Mouse (Mus musculus) forebrain, embryonic 13.5 days (tissue): ENCODE results near the gene Iqsec1. TPM values are rescaled to one million over a fixed set of nuclear protein-coding genes. Genes with fewer than 3 reads are reported as not detected.

Experiments used
- ATAC-seq: fragments of 200-750 bp; cut with Nextera tagmentation; 2 replicates; pipeline ENCODE4 v1.8.0; 2017
- H3K27ac ChIP-seq: fragments of 300-500 bp; sonication (generic); 2 replicates; pipeline ENCODE4 v1.5.1; 2015; ENCODE audit warnings: inconsistent platforms, mild to moderate bottlenecking, moderate library complexity
- H3K27me3 ChIP-seq: fragments of 300-500 bp; sonication (generic); 2 replicates; pipeline ENCODE4 v1.6.1; 2015; ENCODE audit warnings: mild to moderate bottlenecking, inconsistent platforms
- H3K36me3 ChIP-seq: fragments of 300-500 bp; sonication (generic); 2 replicates; pipeline ENCODE4 v1.6.1; 2015; ENCODE audit warnings: mild to moderate bottlenecking, inconsistent platforms; ENCODE audit not compliant: poor library complexity, severe bottlenecking
- H3K4me1 ChIP-seq: fragments of 300-500 bp; sonication (generic); 2 replicates; pipeline ENCODE4 v1.6.1; 2015; ENCODE audit warnings: inconsistent platforms
- H3K4me2 ChIP-seq: fragments of 300-500 bp; sonication (generic); 2 replicates; pipeline ENCODE4 v1.6.1; 2015; ENCODE audit warnings: inconsistent platforms, mild to moderate bottlenecking, moderate library complexity
- H3K4me3 ChIP-seq: fragments of 300-500 bp; sonication (generic); 2 replicates; pipeline ENCODE4 v1.5.1; 2015; ENCODE audit warnings: mild to moderate bottlenecking, inconsistent platforms
- H3K9ac ChIP-seq: fragments of 300-500 bp; sonication (generic); 2 replicates; pipeline ENCODE4 v1.6.1; 2015; ENCODE audit warnings: mild to moderate bottlenecking, inconsistent platforms
- H3K9me3 ChIP-seq: fragments of 300-500 bp; sonication (generic); replicated peaks from 2 replicates; pipeline ENCODE4 v1.6.1; 2016; ENCODE audit warnings: inconsistent platforms
- WGBS: fragments of 180-500 bp; shearing (Covaris S2); methylation state at CpG from one replicate; pipeline ENCODE4 v1.1.7; 2015; 5-methylcytosine and 5-hydroxymethylcytosine counted together
- polyA plus RNA-seq: library from polyadenylated mRNA; unstranded; fragments of >200 nt; fragmentation: Nextera tagmentation; extraction: Ambion mirVana; gene quantifications from 2 replicates; pipeline ENCODE4 v1.2.1, GENCODE M21; 2015

Iqsec1 gene
- polyA plus RNA-seq = 10.0 and 12.4 TPM in 2 replicates

GRCm38 (mm10) chr6:90988648-90989317 lies at the start of gene Iqsec1:
Gene Iqsec1, minus strand, starts transcription at chr6:90988685.
- under 1% methylated on average over 34 of the region's 39 CpGs for WGBS
- Histone ChIP-seq H3K27ac (peak within 1 kb of the TSS; percentile 51; the same call in 1 of the 2 replicates), H3K4me1 (peaks cover 16% of the 10 kb centered on the region), H3K4me3 (peak within 1 kb of the TSS; percentile 73), H3K36me3 (no peaks in the 10 kb centered on the region), H3K4me2 (peak within 1 kb of the TSS; percentile 100), H3K9ac (peak within 1 kb of the TSS; percentile 77), H3K9me3 (peaks cover 7% of the 10 kb centered on the region), H3K27me3 (peaks cover 19% of the 10 kb centered on the region)
- ATAC-seq = peak; percentile 95

DNA sequence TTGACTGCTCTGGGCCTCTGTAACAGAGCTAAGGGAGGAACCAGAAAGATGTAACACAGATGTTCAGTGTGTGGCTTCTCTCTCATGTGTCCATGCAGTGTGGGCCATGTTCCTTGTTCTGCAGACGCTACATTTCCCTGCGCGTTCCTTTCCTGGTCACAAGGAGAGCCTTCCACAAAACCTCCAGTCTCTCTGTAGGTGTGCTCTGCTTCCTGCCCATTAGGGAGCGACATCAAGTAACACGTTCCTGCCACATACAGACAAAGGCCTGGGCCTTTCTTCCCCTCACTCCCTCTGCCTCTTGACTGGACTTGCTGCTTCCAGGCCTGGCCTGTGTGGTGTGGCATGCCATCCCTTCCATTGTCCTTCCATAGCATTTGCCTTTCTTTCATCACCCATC lies 39.8 kb upstream of the Iqsec1 start:
- Histone ChIP-seq H3K36me3 (peaks cover 68% of the 10 kb centered on the region), H3K4me3 (no peak overlapping the region), H3K27me3 (no peaks in the 10 kb centered on the region), H3K9ac (no peak overlapping the region), H3K4me1 (no peaks in the 10 kb centered on the region), H3K27ac (no peak overlapping the region), H3K9me3 (no peaks in the 10 kb centered on the region), H3K4me2 (no peak overlapping the region)
- no peak for ATAC-seq
- WGBS = 93% methylated on average over 5 of the region's 5 CpGs

- 79% methylated on average over 7 of the region's 7 CpGs for WGBS
- H3K27ac ChIP-seq = no peak overlapping the region
Measured at GRCm38 (mm10) chr6:91020810-91021209, 32.3 kb upstream of the Iqsec1 start.

DNA sequence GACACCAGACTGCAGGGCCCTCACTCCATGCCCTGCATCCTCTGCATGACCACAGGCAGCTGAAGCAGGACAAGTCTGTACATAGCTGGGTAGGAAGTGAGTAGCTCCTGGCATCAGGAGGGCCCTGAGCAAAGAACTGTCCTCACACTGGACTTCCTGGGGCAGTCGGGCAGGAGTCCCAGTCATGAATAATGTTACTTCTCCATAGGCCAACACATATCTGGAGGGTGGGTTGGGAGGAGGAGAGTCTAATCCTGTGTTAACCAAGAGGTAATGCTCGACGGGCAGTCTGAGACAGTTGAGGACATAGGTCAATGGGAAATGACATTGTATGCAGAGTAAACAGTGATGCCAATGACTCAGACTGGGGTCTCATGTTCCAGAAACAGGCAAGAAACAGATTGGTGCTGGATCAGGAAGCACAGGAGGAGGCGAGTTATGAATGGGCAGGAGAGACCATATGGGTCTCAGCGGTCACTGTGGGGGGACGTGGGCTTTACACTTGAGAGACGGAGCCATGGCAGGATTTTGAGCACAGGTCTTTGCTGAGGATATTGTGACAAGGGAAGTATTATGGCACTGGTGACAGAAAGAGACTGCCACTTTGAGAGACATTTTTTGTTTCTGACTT lies 28.2 kb upstream of the Iqsec1 start:
- H3K27ac ChIP-seq = no peak overlapping the region
- no peak overlapping the region for H3K9ac ChIP-seq
- peaks cover 70% of the 10 kb centered on the region for H3K36me3 ChIP-seq
- ATAC-seq = no peak
- no peaks in the 10 kb centered on the region for H3K9me3 ChIP-seq
- whole genome bisulfite sequencing = 85% methylated on average over 7 of the region's 7 CpGs
- H3K4me2 ChIP-seq = no peak overlapping the region
- no peaks in the 10 kb centered on the region for H3K27me3 ChIP-seq
- no peaks in the 10 kb centered on the region for H3K4me1 ChIP-seq
- H3K4me3 ChIP-seq = no peak overlapping the region

More at GRCm38 (mm10) chr6:91020810-91021209, 32.3 kb upstream of the Iqsec1 start:
- no peak for ATAC-seq
- Histone ChIP-seq H3K9me3 (no peaks in the 10 kb centered on the region), H3K36me3 (peaks cover 59% of the 10 kb centered on the region), H3K9ac (no peak overlapping the region), H3K4me2 (no peak overlapping the region), H3K27me3 (no peaks in the 10 kb centered on the region), H3K4me3 (no peak overlapping the region), H3K4me1 (no peaks in the 10 kb centered on the region)

DNA sequence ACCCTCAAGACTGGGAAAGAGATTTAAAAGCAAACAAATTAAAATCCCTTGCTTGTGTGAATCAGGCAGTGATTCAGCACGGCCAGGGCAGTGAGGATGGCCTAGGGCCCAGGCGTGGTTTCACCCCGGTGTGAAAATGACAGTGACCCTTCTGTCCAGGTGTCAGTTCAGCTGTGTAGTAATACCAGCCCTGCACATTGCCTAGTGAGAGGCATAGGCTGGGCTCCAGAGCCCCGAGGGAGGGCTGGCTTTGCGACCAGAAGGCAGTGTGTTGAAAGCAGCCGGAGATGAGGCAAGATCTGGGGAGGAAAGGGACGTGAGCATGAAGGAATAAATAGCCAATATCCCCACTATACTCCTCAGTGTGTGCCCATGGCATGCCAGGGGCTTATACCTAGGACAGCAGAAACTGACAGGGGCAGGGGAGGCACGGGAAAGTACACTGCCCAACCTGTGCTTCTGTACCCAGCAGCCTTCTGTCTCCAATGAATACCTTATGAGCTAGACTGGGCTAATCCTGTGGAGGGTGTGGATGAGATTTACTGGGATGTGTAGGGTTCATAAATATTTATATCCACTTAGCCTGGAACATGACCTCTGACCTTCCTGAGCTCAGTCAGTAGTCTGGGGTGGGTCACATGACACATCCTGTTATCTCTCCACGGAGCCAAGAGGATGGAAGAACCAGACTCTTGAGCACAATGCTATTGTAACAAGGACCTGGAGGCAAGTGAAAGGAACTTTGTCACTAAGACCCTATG lies 25.9 kb upstream of the Iqsec1 start:
- no peaks in the 10 kb centered on the region for H3K27me3 ChIP-seq
- H3K36me3 ChIP-seq = peaks cover 51% of the 10 kb centered on the region
- H3K9me3 ChIP-seq = no peaks in the 10 kb centered on the region
- ATAC-seq = no peak
- H3K4me3 ChIP-seq = no peak overlapping the region
- no peak overlapping the region for H3K4me2 ChIP-seq
- H3K4me1 ChIP-seq = no peaks in the 10 kb centered on the region
- WGBS = 80% methylated on average over 9 of the region's 9 CpGs
- H3K27ac ChIP-seq = no peak overlapping the region
- no peak overlapping the region for H3K9ac ChIP-seq

- no peak overlapping the region for H3K9ac ChIP-seq
- WGBS = 85% methylated on average over 3 of the region's 3 CpGs
- no peak for ATAC-seq
- H3K36me3 ChIP-seq = peaks cover 44% of the 10 kb centered on the region
- no peaks in the 10 kb centered on the region for H3K4me1 ChIP-seq
- no peak overlapping the region for H3K4me3 ChIP-seq
- no peak overlapping the region for H3K4me2 ChIP-seq
- no peaks in the 10 kb centered on the region for H3K27me3 ChIP-seq
- no peaks in the 10 kb centered on the region for H3K9me3 ChIP-seq
- H3K27ac ChIP-seq = no peak overlapping the region
Measured at GRCm38 (mm10) chr6:91012458-91012857, 24.0 kb upstream of the Iqsec1 start.

- no peaks in the 10 kb centered on the region for H3K9me3 ChIP-seq
- H3K4me1 ChIP-seq = no peaks in the 10 kb centered on the region
- WGBS = 87% methylated on average over 4 of the region's 4 CpGs
- no peaks in the 10 kb centered on the region for H3K27me3 ChIP-seq
- H3K9ac ChIP-seq = no peak overlapping the region
- no peak overlapping the region for H3K4me3 ChIP-seq
- no peak for ATAC-seq
- H3K36me3 ChIP-seq = peaks cover 36% of the 10 kb centered on the region
- H3K4me2 ChIP-seq = no peak overlapping the region
- no peak overlapping the region for H3K27ac ChIP-seq
Measured at GRCm38 (mm10) chr6:91011568-91011967, 23.1 kb upstream of the Iqsec1 start.

DNA sequence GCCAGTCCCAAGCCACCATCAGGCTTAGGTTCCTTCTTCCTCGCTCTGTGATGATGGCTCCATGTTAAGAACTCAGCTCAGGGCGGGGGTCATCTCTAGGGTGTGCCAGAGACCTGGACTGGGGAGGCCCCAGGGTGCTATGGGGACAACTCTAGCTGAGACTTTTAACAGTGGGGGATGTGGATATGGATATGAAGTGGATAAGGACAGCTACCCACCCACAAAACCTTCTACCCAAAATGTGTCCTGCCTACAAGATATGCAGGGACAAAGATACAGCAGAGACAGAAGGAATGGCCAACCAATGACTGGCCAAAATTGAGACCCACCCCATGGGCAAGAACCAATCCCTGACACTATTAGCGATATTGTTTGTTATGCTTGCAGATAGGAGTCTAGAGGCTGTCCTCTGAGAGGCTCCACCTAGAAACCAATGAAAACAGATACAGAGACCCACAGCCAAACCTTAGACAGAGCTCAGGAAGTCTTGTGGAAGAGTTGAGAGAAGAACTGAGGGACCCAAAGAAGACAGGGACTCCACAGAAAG lies 19.9 kb upstream of the Iqsec1 start:
- no peak for ATAC-seq
- Histone ChIP-seq H3K27me3 (no peaks in the 10 kb centered on the region), H3K4me3 (no peak overlapping the region), H3K27ac (no peak overlapping the region), H3K4me2 (no peak overlapping the region), H3K4me1 (no peaks in the 10 kb centered on the region), H3K9ac (no peak overlapping the region), H3K9me3 (no peaks in the 10 kb centered on the region), H3K36me3 (peaks cover 8% of the 10 kb centered on the region)
- 89% methylated on average over 3 of the region's 3 CpGs for WGBS

DNA sequence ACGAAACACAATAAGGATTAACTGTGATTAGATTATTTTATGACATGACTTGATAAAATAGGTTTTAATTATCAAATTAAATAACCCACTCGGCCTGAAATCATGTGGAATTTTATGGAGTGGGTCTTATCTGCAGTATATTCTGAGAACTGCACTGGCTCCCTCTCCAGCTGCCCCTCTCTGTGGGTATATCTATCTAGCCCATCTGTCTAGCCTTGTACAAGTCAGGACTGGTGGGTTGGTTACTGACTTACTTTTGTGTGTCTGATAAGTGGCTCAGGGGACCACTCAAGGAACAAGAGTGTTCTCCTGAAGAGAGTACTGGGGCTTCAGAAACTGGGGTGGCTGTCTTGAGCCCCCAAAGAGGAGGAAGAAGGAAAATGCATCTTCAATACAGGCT lies 18.7 kb upstream of the Iqsec1 start:
- Histone ChIP-seq H3K9ac (no peak overlapping the region), H3K4me3 (no peak overlapping the region), H3K27me3 (no peaks in the 10 kb centered on the region), H3K36me3 (no peaks in the 10 kb centered on the region), H3K4me1 (no peaks in the 10 kb centered on the region), H3K27ac (no peak overlapping the region), H3K4me2 (no peak overlapping the region), H3K9me3 (no peaks in the 10 kb centered on the region)
- ATAC-seq = no peak
- 71% methylated on average over 2 of the region's 2 CpGs for WGBS

- WGBS = 91% methylated on average over 2 of the region's 2 CpGs
- peaks cover 7% of the 10 kb centered on the region for H3K4me1 ChIP-seq
- H3K36me3 ChIP-seq = no peaks in the 10 kb centered on the region
- H3K4me2 ChIP-seq = no peak overlapping the region
- no peaks in the 10 kb centered on the region for H3K9me3 ChIP-seq
- H3K4me3 ChIP-seq = no peak overlapping the region
- no peak for ATAC-seq
- H3K27me3 ChIP-seq = no peaks in the 10 kb centered on the region
- H3K9ac ChIP-seq = no peak overlapping the region
- no peak overlapping the region for H3K27ac ChIP-seq
Measured at GRCm38 (mm10) chr6:91004157-91004556, 15.7 kb upstream of the Iqsec1 start.

GRCm38 (mm10) chr6:91003310-91003995 lies 15.0 kb upstream of the Iqsec1 start:
- Histone ChIP-seq H3K9ac (no peak overlapping the region), H3K27ac (no peak overlapping the region), H3K4me1 (peaks cover 7% of the 10 kb centered on the region), H3K27me3 (no peaks in the 10 kb centered on the region), H3K4me2 (no peak overlapping the region), H3K9me3 (no peaks in the 10 kb centered on the region), H3K36me3 (no peaks in the 10 kb centered on the region), H3K4me3 (no peak overlapping the region)
- WGBS = 30% methylated on average over 3 of the region's 3 CpGs
- no peak for ATAC-seq
